Mouse (Mus musculus): ENCODE measurements around the gene Stx8. TPM values are rescaled to one million over a fixed set of nuclear protein-coding genes. Genes with fewer than 3 reads are reported as not detected.
A peak's percentile ranks its signal among the peaks of the same experiment; 100 is the strongest.

Stx8 gene
- total RNA-seq, 2 experiments from 2014 or later, result 28.1 to 28.4 TPM

- intact Hi-C loops (cut with DNase I), result no loop called here
- DNase-seq (ENCODE audit: extremely low spot score in 1 of 2, low spot score in 2 of 2), result no peak
Observed at GRCm38 (mm10) chr11:67967831-67968230, 1.8 kb downstream of the Stx8 start.

- no peak for DNase-seq (ENCODE audit: extremely low spot score in 1 of 2, low spot score in 2 of 2)
- intact Hi-C loops (cut with DNase I), result no loop called here
Observed at GRCm38 (mm10) chr11:67972606-67973005, 6.6 kb downstream of the Stx8 start.

GRCm38 (mm10) chr11:67973225-67973624 is 7.2 kb downstream of the Stx8 start:
- DNase-seq (ENCODE audit: extremely low spot score in 1 of 2, low spot score in 2 of 2), result no peak
- intact Hi-C loops (cut with DNase I), result no loop called here

GRCm38 (mm10) chr11:67975252-67975651 is 9.3 kb downstream of the Stx8 start:
- DNase-seq (ENCODE audit: extremely low spot score in 1 of 2, low spot score in 2 of 2), result peak in 1 of 2 experiments; percentile 66
- intact Hi-C loops (cut with DNase I), result loop anchor here (5.0 kb wide), 1 partner anchor 432 kb away; no protein-coding TSS in a partner anchor

- DNase-seq (ENCODE audit: extremely low spot score in 1 of 2, low spot score in 2 of 2), result no peak
- intact Hi-C loops (cut with DNase I), result no loop called here
Observed at GRCm38 (mm10) chr11:67983564-67983963, 17.6 kb downstream of the Stx8 start.

GRCm38 (mm10) chr11:67991240-67991639 is 25.2 kb downstream of the Stx8 start:
- intact Hi-C loops (cut with DNase I), result no loop called here
- DNase-seq (ENCODE audit: extremely low spot score in 1 of 2, low spot score in 2 of 2), result no peak

GRCm38 (mm10) chr11:67995965-67996364 is 30.0 kb downstream of the Stx8 start:
- intact Hi-C loops (cut with DNase I), result no loop called here
- DNase-seq (ENCODE audit: extremely low spot score in 1 of 2, low spot score in 2 of 2), result no peak

- no peak for DNase-seq (ENCODE audit: extremely low spot score in 1 of 2, low spot score in 2 of 2)
- intact Hi-C loops (cut with DNase I), result no loop called here
Observed at GRCm38 (mm10) chr11:67998905-67999304, 32.9 kb downstream of the Stx8 start.

GRCm38 (mm10) chr11:67999629-68000028 is 33.6 kb downstream of the Stx8 start:
- intact Hi-C loops (cut with DNase I), result no loop called here
- no peak for DNase-seq (ENCODE audit: extremely low spot score in 1 of 2, low spot score in 2 of 2)

GRCm38 (mm10) chr11:68004191-68004590 is 38.2 kb downstream of the Stx8 start:
- peak; percentile 48 to 64 for DNase-seq (ENCODE audit: extremely low spot score in 1 of 2, low spot score in 2 of 2)
- intact Hi-C loops (cut with DNase I), result loop anchor here (2.0 kb wide), 1 partner anchor 405 kb away; no protein-coding TSS in a partner anchor

GRCm38 (mm10) chr11:68006216-68006789 is 40.3 kb downstream of the Stx8 start:
- intact Hi-C loops (cut with DNase I), result no loop called here
- no peak for DNase-seq (ENCODE audit: extremely low spot score in 1 of 2, low spot score in 2 of 2)

GRCm38 (mm10) chr11:68007645-68008044 is 41.7 kb downstream of the Stx8 start:
- no peak for DNase-seq (ENCODE audit: extremely low spot score in 1 of 2, low spot score in 2 of 2)
- intact Hi-C loops (cut with DNase I), result no loop called here

- no peak for DNase-seq (ENCODE audit: extremely low spot score in 1 of 2, low spot score in 2 of 2)
- intact Hi-C loops (cut with DNase I), result no loop called here
Observed at GRCm38 (mm10) chr11:68009377-68009776, 43.4 kb downstream of the Stx8 start.

GRCm38 (mm10) chr11:68012207-68012606 is 46.2 kb downstream of the Stx8 start:
- intact Hi-C loops (cut with DNase I), result no loop called here
- DNase-seq (ENCODE audit: extremely low spot score in 1 of 2, low spot score in 2 of 2), result no peak

GRCm38 (mm10) chr11:68018191-68018590 is 52.2 kb downstream of the Stx8 start:
- intact Hi-C loops (cut with DNase I), result no loop called here
- DNase-seq (ENCODE audit: extremely low spot score in 1 of 2, low spot score in 2 of 2), result no peak

GRCm38 (mm10) chr11:68019156-68019555 is 53.2 kb downstream of the Stx8 start:
- no peak for DNase-seq (ENCODE audit: extremely low spot score in 1 of 2, low spot score in 2 of 2)

GRCm38 (mm10) chr11:68021976-68022375 is 56.0 kb downstream of the Stx8 start:
- DNase-seq (ENCODE audit: extremely low spot score in 1 of 2, low spot score in 2 of 2), result no peak
- intact Hi-C loops (cut with DNase I), result no loop called here

More at GRCm38 (mm10) chr11:68019156-68019555, 53.2 kb downstream of the Stx8 start:
- intact Hi-C loops (cut with DNase I), result no loop called here

- no peak for DNase-seq (ENCODE audit: extremely low spot score in 1 of 2, low spot score in 2 of 2)
- intact Hi-C loops (cut with DNase I), result no loop called here
Observed at GRCm38 (mm10) chr11:68022895-68023294, 56.9 kb downstream of the Stx8 start.

GRCm38 (mm10) chr11:68023811-68024369 is 57.9 kb downstream of the Stx8 start:
- intact Hi-C loops (cut with DNase I), result no loop called here
- DNase-seq (ENCODE audit: extremely low spot score in 1 of 2, low spot score in 2 of 2), result no peak

GRCm38 (mm10) chr11:68026590-68026989 is 60.6 kb downstream of the Stx8 start:
- no peak for DNase-seq (ENCODE audit: extremely low spot score in 1 of 2, low spot score in 2 of 2)
- intact Hi-C loops (cut with DNase I), result no loop called here

GRCm38 (mm10) chr11:68029079-68029478 is 63.1 kb downstream of the Stx8 start:
- intact Hi-C loops (cut with DNase I), result no loop called here
- no peak for DNase-seq (ENCODE audit: extremely low spot score in 1 of 2, low spot score in 2 of 2)

Measured in left cerebral cortex, postnatal 10 days (tissue).